Mouse (Mus musculus): ENCODE results near the gene Nell1. TPM values are rescaled to one million over a fixed set of nuclear protein-coding genes. Genes with fewer than 3 reads are reported as not detected.

Gene Nell1
- polyA plus RNA-seq, 1 experiment: 32.7 TPM

GRCm38 (mm10) chr7:50035187-50036153, 60.8 kb downstream of the Nell1 start:
- DNase-seq (ENCODE audit: extremely low spot score in 1 of 2, low spot score in 1 of 2): no peak

- no peak for DNase-seq (ENCODE audit: extremely low spot score in 1 of 2, low spot score in 1 of 2)
These were observed 66.4 kb downstream of the Nell1 start for GRCm38 (mm10) chr7:50041112-50041511.

GRCm38 (mm10) chr7:50050144-50050543, 75.5 kb downstream of the Nell1 start:
- DNase-seq (ENCODE audit: extremely low spot score in 1 of 2, low spot score in 1 of 2): no peak

- no peak for DNase-seq (ENCODE audit: extremely low spot score in 1 of 2, low spot score in 1 of 2)
These were observed 79.0 kb downstream of the Nell1 start for GRCm38 (mm10) chr7:50053704-50054103.

GRCm38 (mm10) chr7:50094461-50094860, 119.8 kb downstream of the Nell1 start:
- DNase-seq (ENCODE audit: extremely low spot score in 1 of 2, low spot score in 1 of 2): peak in 1 of 2 experiments; percentile 39

GRCm38 (mm10) chr7:50105612-50106321, 131.1 kb downstream of the Nell1 start:
- DNase-seq (ENCODE audit: extremely low spot score in 1 of 2, low spot score in 1 of 2): no peak

- no peak for DNase-seq (ENCODE audit: extremely low spot score in 1 of 2, low spot score in 1 of 2)
These were observed 132.6 kb downstream of the Nell1 start for GRCm38 (mm10) chr7:50107261-50107660.

- DNase-seq (ENCODE audit: extremely low spot score in 1 of 2, low spot score in 1 of 2): no peak
These were observed 143.7 kb downstream of the Nell1 start for GRCm38 (mm10) chr7:50118348-50118747.

- DNase-seq (ENCODE audit: extremely low spot score in 1 of 2, low spot score in 1 of 2): peak in 1 of 2 experiments; percentile 42
These were observed 163.0 kb downstream of the Nell1 start for GRCm38 (mm10) chr7:50137706-50138105.

- no peak for DNase-seq (ENCODE audit: extremely low spot score in 1 of 2, low spot score in 1 of 2)
These were observed 174.7 kb downstream of the Nell1 start for GRCm38 (mm10) chr7:50149326-50149725.

- no peak for DNase-seq (ENCODE audit: extremely low spot score in 1 of 2, low spot score in 1 of 2)
These were observed 176.2 kb downstream of the Nell1 start for GRCm38 (mm10) chr7:50150838-50151237.

GRCm38 (mm10) chr7:50153618-50154017, 179.0 kb downstream of the Nell1 start:
- DNase-seq (ENCODE audit: extremely low spot score in 1 of 2, low spot score in 1 of 2): peak in 1 of 2 experiments; percentile 36

GRCm38 (mm10) chr7:50162602-50163001, 187.9 kb downstream of the Nell1 start:
- DNase-seq (ENCODE audit: extremely low spot score in 1 of 2, low spot score in 1 of 2): peak in 1 of 2 experiments; percentile 42

- no peak for DNase-seq (ENCODE audit: extremely low spot score in 1 of 2, low spot score in 1 of 2)
These were observed 194.1 kb downstream of the Nell1 start for GRCm38 (mm10) chr7:50168778-50169177.

- peak in 1 of 2 experiments; percentile 54 for DNase-seq (ENCODE audit: extremely low spot score in 1 of 2, low spot score in 1 of 2)
These were observed 211.6 kb downstream of the Nell1 start for GRCm38 (mm10) chr7:50186306-50186705.

GRCm38 (mm10) chr7:50193955-50194354, 219.3 kb downstream of the Nell1 start:
- DNase-seq (ENCODE audit: extremely low spot score in 1 of 2, low spot score in 1 of 2): peak in 1 of 2 experiments; percentile 13

- no peak for DNase-seq (ENCODE audit: extremely low spot score in 1 of 2, low spot score in 1 of 2)
These were observed 220.5 kb downstream of the Nell1 start for GRCm38 (mm10) chr7:50195080-50195611.

- DNase-seq (ENCODE audit: extremely low spot score in 1 of 2, low spot score in 1 of 2): peak; percentile 11 to 36
These were observed 230.6 kb downstream of the Nell1 start for GRCm38 (mm10) chr7:50205268-50205667.

GRCm38 (mm10) chr7:50210678-50211251, 236.1 kb downstream of the Nell1 start:
- peak in 1 of 2 experiments; percentile 41 for DNase-seq (ENCODE audit: extremely low spot score in 1 of 2, low spot score in 1 of 2)

GRCm38 (mm10) chr7:50221849-50222248, 247.2 kb downstream of the Nell1 start:
- no peak for DNase-seq (ENCODE audit: extremely low spot score in 1 of 2, low spot score in 1 of 2)

GRCm38 (mm10) chr7:50226621-50227020, 252.0 kb downstream of the Nell1 start:
- DNase-seq (ENCODE audit: extremely low spot score in 1 of 2, low spot score in 1 of 2): peak in 1 of 2 experiments; percentile 27
